Mouse (Mus musculus) ovary, adult 2 months (tissue): ENCODE data around the gene Pde4dip. TPM values are rescaled to one million over a fixed set of nuclear protein-coding genes. Genes with fewer than 3 reads are reported as not detected.

Experiments used
- polyA plus RNA-seq: library from polyadenylated mRNA; depleted of rRNA; stranded (reverse); fragments of >200 nt; gene quantifications from 2 replicates; pipeline ENCODE4 v1.2.3, GENCODE M21; 2012; rRNA removed

Gene Pde4dip
- 14.0 and 17.8 TPM in 2 replicates for polyA plus RNA-seq

DNA sequence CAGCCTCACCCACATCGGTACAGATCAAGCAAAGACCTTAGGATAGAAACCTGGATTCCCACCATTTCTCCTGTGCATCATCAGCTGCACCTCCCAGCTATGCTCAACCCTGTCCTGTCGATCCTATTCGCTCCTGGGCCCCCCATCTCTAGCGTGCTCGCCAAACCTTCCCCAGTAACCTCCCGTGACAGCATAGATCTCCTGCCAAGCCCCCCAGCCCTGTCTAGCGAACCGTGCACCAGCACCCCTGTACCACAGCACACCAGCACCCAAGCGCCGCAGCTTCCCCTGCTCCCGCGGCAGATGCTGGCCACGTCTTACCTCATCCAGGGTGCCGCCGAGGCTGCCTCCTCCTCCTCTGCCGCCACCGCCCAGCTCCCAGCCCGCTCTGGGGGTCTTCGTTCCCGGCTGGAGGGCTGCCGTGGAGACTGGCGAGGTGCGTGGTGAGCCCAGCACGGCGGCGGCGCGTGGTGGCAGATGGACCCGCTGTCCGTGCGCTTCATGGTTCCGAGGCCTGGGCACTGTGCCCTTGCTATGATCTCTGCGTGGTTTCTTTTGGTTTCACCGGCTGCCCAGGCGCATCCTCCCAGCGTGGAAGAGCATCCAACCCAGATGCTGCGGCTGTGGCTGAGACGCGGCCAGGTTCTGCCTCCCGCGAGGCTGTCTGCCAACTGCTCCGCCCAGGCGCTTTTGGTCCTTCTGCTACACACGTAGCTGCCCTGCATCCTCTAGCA, at the start of gene Pde4dip:
TSS of gene Pde4dip (minus strand) at position 540 of the 734 bp plus-strand sequence.

DNA sequence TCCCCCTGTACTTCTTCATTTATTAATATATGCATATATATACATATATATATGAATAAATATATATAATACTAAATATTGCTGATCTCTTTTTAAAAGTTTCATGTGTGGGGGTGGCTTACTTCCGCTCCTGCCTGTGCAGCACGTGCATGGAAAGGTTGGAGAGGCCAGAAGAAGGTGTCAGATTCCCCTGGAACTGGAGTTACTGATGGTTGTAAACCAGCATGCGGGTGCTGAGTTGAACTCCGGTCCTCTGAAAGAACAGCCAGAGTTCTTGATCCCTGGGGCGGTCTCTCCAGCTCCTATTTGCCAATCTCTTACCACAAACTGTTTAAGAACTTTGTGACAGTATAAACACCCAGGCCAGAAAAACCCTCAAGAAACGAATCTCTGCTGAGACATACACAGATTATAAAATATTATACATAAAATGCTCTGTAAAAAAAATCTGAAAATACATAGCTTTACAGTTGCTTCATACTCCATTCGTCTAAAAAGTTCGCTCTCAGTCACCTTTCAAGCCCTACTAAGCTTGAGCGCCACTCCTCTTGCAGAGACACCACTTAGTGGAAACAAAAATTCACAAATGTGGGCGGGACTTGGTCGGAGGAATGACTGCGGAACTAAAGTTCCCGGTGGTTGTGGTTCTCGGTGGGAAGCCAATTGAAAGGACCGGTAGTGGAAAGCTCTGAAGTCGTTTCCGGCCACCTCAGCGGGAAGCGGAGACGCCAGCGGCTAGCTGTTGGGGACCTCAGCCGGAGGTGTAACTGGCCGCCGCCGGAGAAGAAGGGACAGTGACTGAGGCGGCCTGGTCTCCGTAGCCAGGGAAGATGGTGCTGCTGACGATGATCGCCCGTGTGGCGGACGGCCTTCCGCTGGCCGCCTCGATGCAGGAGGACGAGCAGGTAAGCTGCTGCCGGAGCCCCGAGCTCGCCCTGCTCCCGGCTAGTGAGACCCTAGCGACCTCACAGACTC, 12.3 kb upstream of the Pde4dip start, which contains the start of gene Sec22b:
TSS of gene Sec22b (plus strand) at position 675 of the 975 bp plus-strand sequence.

DNA sequence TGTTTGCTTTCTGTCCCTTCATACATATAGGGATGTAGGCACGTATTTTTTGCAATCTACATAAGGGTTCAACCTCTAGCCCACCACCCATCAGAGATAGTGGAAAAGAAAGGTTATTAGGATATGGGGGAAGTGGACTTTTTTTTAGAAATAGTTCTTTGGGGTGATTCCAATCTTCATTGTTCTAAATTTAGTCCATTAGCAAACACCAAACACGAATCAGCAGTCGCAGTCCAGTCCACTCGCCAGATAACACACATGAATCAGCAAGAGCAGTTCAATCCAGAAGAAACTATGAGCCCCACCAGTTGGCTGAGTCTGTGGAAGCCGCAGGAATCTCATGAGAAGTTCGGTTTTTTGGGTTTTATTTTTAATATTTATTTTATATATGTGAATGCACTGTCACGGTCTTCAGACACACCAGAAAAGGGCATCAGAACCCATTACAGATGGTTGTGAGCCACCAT, 213.8 kb downstream of the Pde4dip start, which contains the start of gene Gm17651:
TSS of gene Gm17651 (minus strand) at position 51 of the 467 bp plus-strand sequence.

DNA sequence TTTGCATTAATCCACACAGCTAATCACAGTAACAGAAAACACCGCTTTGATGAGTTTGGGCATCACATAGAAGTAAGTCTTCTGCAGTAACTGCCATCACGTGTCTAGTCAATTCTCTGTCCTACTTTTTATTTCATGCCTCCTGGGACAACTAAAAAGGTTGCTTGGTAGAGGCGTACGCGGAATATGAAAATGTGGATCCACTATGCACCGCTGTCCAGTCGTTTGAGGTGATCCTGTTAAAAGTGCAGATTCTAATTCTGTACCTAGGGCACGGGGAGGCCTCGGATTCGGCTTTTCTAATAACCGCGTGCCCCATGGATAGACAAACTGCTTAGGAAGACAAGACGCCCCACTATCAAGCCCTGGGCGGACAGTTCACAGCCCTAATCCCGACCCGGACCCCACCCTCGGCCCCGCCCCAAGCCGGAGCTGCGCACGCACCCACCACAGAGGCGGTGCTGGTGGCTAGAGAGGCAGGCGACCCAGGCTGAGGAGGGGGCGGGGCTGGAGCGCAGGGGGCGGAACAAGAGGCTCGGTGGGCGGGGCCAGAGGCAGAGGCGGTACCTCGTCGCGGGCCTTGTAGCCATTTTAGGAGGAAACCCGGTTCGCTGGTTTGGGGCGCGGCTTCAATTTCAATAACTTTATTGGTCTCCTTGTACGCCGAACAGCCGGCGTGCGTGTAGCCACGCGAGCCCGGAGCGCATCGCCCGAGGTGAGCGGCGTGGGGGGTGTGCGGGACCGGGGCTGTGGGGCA, 230.7 kb downstream of the Pde4dip start, which contains the start of gene Prkab2:
TSS of gene Prkab2 (plus strand) at position 539 of the 757 bp plus-strand sequence.

Other genes with a start within 250 kb of the Pde4dip start
- 12.2 and 12.7 TPM in 2 replicates for gene Prkab2, start 230.5 kb downstream of the Pde4dip start, polyA plus RNA-seq
- gene Gm17651, start 214.0 kb downstream of the Pde4dip start, polyA plus RNA-seq, result not detected in 2 replicates
- gene Sec22b, start 12.5 kb upstream of the Pde4dip start, polyA plus RNA-seq, result 39.9 and 43.7 TPM in 2 replicates
- 49.1 and 54.3 TPM in 2 replicates for gene Notch2, start 124.8 kb upstream of the Pde4dip start, polyA plus RNA-seq